Mouse (Mus musculus) activated CD4-positive, CD25-positive, alpha-beta regulatory T cell, adult 4 months (primary cell): Measurements from ENCODE around the gene Apol7e. TPM values are rescaled to one million over a fixed set of nuclear protein-coding genes. Genes with fewer than 3 reads are reported as not detected.

Source experiments
- polyA plus RNA-seq, 2 experiments: library from polyadenylated mRNA; unstranded; fragments of 100-300 nt; shearing (Covaris generic); gene quantifications; one replicate each; pipeline ENCODE4 v1.2.1; 2017

Apol7e gene
- polyA plus RNA-seq, 2 experiments from 2014 or later = 36.7 to 51.7 TPM

Other genes starting within 250 kb of the Apol7e start
- gene Apol10a, start 221.8 kb upstream of the Apol7e start, polyA plus RNA-seq = not detected
- under 1 TPM in 1 of 2 experiments, not detected in 1; 0.27 TPM for gene Apol11a, start 190.6 kb upstream of the Apol7e start, polyA plus RNA-seq
- gene Apol7c, start 165.5 kb upstream of the Apol7e start, polyA plus RNA-seq = not detected
- gene 1700025B11Rik, start 137.0 kb upstream of the Apol7e start, polyA plus RNA-seq = not detected
- gene Apol10b, start 102.7 kb upstream of the Apol7e start, polyA plus RNA-seq = 1 to 10 TPM; 3.3 to 7.0 TPM
- not detected for gene Gm36245, start 99.6 kb upstream of the Apol7e start, polyA plus RNA-seq
- 1 to 10 TPM in 1 of 2 experiments, under 1 TPM in 1; 0.22 to 2.4 TPM for gene Apol11b, start 55.6 kb upstream of the Apol7e start, polyA plus RNA-seq
- 10 to 100 TPM; 43.8 to 61.2 TPM for gene Apol9b, start 30.2 kb downstream of the Apol7e start, polyA plus RNA-seq
- not detected for gene Apol8, start 58.1 kb downstream of the Apol7e start, polyA plus RNA-seq
- gene Myh9, start 143.3 kb downstream of the Apol7e start, polyA plus RNA-seq = 100 to 1,000 TPM; 243 to 280 TPM
- gene Txn2, start 230.1 kb downstream of the Apol7e start, polyA plus RNA-seq = 100 to 1,000 TPM; 219 to 245 TPM